Mouse (Mus musculus) embryonic facial prominence, embryonic 11.5 days (tissue): ENCODE measurements around the gene Ptbp2. TPM values are rescaled to one million over a fixed set of nuclear protein-coding genes. Genes with fewer than 3 reads are reported as not detected.

Experiments
- ATAC-seq: fragments of 200-750 bp; cut with Nextera tagmentation; replicated peaks from 2 replicates; pipeline ENCODE4 v1.8.0; 2017; ENCODE audit warnings: low read depth; ENCODE audit not compliant: insufficient number of reproducible peaks, low FRiP score, low TSS enrichment
- DNase-seq: peaks from one replicate; pipeline ENCODE4 v3.0.0-alpha.2; 2015; ENCODE audit warnings: low spot score
- H3K27ac ChIP-seq: fragments of 300-500 bp; sonication (generic); replicated peaks from 2 replicates; pipeline ENCODE4 v1.5.1; 2014; ENCODE audit warnings: mild to moderate bottlenecking, low read depth, low read length, control low read depth
- H3K27me3 ChIP-seq: fragments of 300-500 bp; sonication (generic); 2 replicates; pipeline ENCODE4 v1.6.1; 2014; ENCODE audit warnings: mild to moderate bottlenecking, low read length, moderate library complexity, mixed read lengths; ENCODE audit not compliant: control insufficient read depth, insufficient read depth
- H3K36me3 ChIP-seq: fragments of 300-500 bp; sonication (generic); replicated peaks from 2 replicates; pipeline ENCODE4 v1.6.1; 2014; ENCODE audit warnings: low read depth, mild to moderate bottlenecking, low read length, moderate library complexity, mixed read lengths; ENCODE audit not compliant: control insufficient read depth, insufficient read depth
- H3K4me1 ChIP-seq: fragments of 300-500 bp; sonication (generic); 2 replicates; pipeline ENCODE4 v1.6.1; 2014; ENCODE audit warnings: low read length, mixed read lengths; ENCODE audit not compliant: control insufficient read depth, insufficient read depth
- H3K4me2 ChIP-seq: fragments of 300-500 bp; sonication (generic); 2 replicates; pipeline ENCODE4 v1.6.1; 2014; ENCODE audit warnings: low read depth, mild to moderate bottlenecking, control low read depth, low read length, moderate library complexity
- H3K4me3 ChIP-seq: fragments of 300-500 bp; sonication (generic); 2 replicates; pipeline ENCODE4 v1.5.1; 2014; ENCODE audit warnings: low read depth, low read length, control low read depth
- H3K9ac ChIP-seq: fragments of 300-500 bp; sonication (generic); replicated peaks from 2 replicates; pipeline ENCODE4 v1.6.1; 2014; ENCODE audit warnings: mild to moderate bottlenecking, control low read depth, low read length
- H3K9me3 ChIP-seq: fragments of 300-500 bp; sonication (generic); replicated peaks from 2 replicates; pipeline ENCODE4 v1.6.1; 2016; ENCODE audit warnings: mild to moderate bottlenecking, low read length, inconsistent platforms, mixed read lengths; ENCODE audit not compliant: control insufficient read depth
- WGBS: fragments of 180-500 bp; shearing (Covaris S2); extraction: QIAGEN DNeasy Blood & Tissue Kit; methylation state at CpG from one replicate; pipeline ENCODE4 v1.1.7; 2014; 5-methylcytosine and 5-hydroxymethylcytosine counted together
- polyA plus RNA-seq: library from polyadenylated mRNA; unstranded; fragments of >200 nt; fragmentation: Nextera tagmentation; extraction: Ambion mirVana; gene quantifications from 2 replicates; pipeline ENCODE4 v1.2.1, GENCODE M21; 2014

The Ptbp2 gene
- polyA plus RNA-seq, 1 experiment from 2014 or later, result 263 TPM

DNA sequence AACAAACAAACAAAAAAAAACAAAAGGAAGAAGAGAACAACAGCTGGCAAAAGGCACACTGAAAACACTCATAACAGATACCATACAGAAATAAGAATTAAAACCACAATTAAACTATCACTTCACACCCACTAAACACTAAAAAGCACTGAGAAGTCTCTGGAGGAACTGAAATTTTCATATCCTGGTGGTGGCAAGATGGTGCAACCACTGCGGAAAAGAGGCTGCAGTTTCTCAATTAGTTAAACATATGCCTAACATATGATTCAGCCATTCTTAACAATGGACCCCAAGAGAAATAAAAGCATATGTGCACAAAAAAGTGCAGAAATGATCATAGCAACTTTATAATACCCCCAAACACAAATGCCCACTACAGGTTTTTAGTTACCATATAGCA lies 5.0 kb downstream of the Ptbp2 start:
- Histone ChIP-seq H3K4me1 (no peaks in the 10 kb centered on the region), H3K27me3 (no peaks in the 10 kb centered on the region), H3K9ac (no peak overlapping the region), H3K36me3 (no peaks in the 10 kb centered on the region), H3K27ac (no peak overlapping the region), H3K4me3 (no peak overlapping the region), H3K9me3 (no peaks in the 10 kb centered on the region), H3K4me2 (no peak overlapping the region)
- 91% methylated on average over 1 of the region's 1 CpGs for WGBS
- DNase-seq (no peak), ATAC-seq (no peak)

DNA sequence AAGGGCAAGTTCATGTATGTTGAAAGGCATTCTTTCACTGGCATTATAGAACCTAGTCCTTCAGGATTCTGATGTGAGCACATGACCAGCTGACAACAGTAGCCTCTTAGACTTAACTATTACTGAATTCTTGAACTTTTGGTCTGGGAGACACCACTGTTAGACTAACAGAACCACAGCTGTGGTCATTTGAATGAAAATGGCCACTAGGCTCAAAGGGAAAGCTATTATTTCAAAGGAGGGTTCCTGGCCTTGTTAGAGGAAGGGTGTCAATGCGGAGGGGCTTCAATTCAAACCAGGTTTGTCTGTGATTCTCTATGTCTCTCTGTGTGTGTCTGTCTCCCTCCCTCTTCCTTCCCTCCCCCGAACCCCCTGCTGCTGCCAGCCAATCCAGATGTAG lies 5.8 kb downstream of the Ptbp2 start:
- 74% methylated on average over 2 of the region's 2 CpGs for WGBS
- ATAC-seq (no peak), DNase-seq (no peak)
- Histone ChIP-seq H3K36me3 (no peaks in the 10 kb centered on the region), H3K4me1 (no peaks in the 10 kb centered on the region), H3K9ac (no peak overlapping the region), H3K27ac (no peak overlapping the region), H3K4me2 (no peak overlapping the region), H3K9me3 (no peaks in the 10 kb centered on the region), H3K4me3 (no peak overlapping the region), H3K27me3 (no peaks in the 10 kb centered on the region)

- no peaks in the 10 kb centered on the region for H3K36me3 ChIP-seq
- H3K4me3 ChIP-seq, result no peak overlapping the region
- no peak overlapping the region for H3K9ac ChIP-seq
- no peak for DNase-seq
- ATAC-seq, result no peak
- H3K27me3 ChIP-seq, result no peaks in the 10 kb centered on the region
- WGBS, result 93% methylated on average over 5 of the region's 5 CpGs
- H3K27ac ChIP-seq, result no peak overlapping the region
- H3K4me1 ChIP-seq, result no peaks in the 10 kb centered on the region
- H3K9me3 ChIP-seq, result no peaks in the 10 kb centered on the region
- H3K4me2 ChIP-seq, result no peak overlapping the region
Measured at GRCm38 (mm10) chr3:119776129-119776528, 8.1 kb downstream of the Ptbp2 start.

DNA sequence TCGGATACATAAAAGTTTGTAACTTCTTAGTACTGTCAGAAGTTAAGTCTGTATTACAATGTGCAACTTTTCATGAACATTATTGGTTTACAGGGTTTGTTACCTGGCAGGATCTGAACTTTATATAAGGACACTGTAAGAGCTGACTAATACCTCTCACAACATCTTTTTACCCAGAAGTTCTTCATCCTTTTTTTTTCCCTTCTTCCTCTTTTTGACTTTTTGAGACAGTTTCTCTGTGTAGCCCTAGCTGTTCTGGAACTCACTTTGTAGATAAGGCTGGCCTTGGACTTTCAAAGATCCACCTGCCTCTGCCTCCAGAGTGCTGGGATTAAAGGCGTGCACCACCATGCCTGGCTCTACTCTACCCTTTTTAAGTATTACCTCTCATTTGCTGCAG lies 11.5 kb downstream of the Ptbp2 start:
- Histone ChIP-seq H3K36me3 (no peaks in the 10 kb centered on the region), H3K27ac (no peak overlapping the region), H3K4me2 (no peak overlapping the region), H3K9ac (no peak overlapping the region), H3K27me3 (no peaks in the 10 kb centered on the region), H3K9me3 (no peaks in the 10 kb centered on the region), H3K4me3 (no peak overlapping the region), H3K4me1 (no peaks in the 10 kb centered on the region)
- DNase-seq, result no peak
- ATAC-seq, result no peak
- 85% methylated on average over 2 of the region's 2 CpGs for WGBS

DNA sequence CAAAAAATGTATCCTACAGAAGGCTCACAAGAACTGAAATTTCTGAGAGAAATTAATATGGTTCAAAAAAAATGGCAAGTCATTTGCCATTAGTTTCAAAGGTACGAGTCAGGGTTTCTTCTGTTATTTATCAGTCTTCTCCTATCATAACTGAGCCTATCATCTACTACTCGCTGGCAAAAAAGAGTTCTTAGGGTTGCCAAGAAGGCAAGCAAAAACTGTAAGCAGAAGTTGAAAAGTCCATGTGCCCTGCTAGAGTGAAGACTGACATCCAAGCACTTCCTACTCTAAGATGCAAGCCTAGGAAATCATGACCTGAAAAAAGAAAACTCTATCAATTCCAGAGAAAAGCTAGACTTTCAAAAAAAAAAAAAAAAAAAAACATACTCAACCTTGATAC lies 20.5 kb downstream of the Ptbp2 start:
- DNase-seq, result no peak
- no peak overlapping the region for H3K9ac ChIP-seq
- no peaks in the 10 kb centered on the region for H3K27me3 ChIP-seq
- WGBS, result 93% methylated on average over 2 of the region's 2 CpGs
- no peak for ATAC-seq
- no peaks in the 10 kb centered on the region for H3K36me3 ChIP-seq
- H3K4me1 ChIP-seq, result no peaks in the 10 kb centered on the region
- no peak overlapping the region for H3K4me2 ChIP-seq
- H3K9me3 ChIP-seq, result no peaks in the 10 kb centered on the region
- H3K4me3 ChIP-seq, result no peak overlapping the region
- no peak overlapping the region for H3K27ac ChIP-seq

DNA sequence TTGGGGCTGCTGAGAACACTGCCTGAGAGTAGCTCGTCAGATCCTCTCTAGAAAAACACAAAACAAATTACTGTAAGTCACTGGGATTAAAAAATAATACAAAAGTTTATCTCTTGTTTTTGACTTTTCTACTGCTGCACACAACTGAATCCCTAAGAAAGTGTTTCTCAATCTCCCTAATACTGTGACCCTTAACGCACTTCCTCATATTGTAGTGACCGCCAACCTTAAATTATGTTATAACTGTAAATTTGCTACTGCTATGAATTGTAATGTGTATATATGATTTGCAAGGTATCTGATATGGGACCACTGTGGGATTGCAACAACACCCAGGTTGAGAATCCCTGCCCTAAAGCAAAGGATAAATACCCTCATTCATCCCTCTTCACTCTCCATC lies 22.5 kb downstream of the Ptbp2 start:
- no peak for DNase-seq
- no peak for ATAC-seq
- Histone ChIP-seq H3K36me3 (no peaks in the 10 kb centered on the region), H3K27me3 (no peaks in the 10 kb centered on the region), H3K4me1 (no peaks in the 10 kb centered on the region), H3K9me3 (no peaks in the 10 kb centered on the region), H3K27ac (no peak overlapping the region), H3K4me3 (no peak overlapping the region), H3K9ac (no peak overlapping the region), H3K4me2 (no peak overlapping the region)
- WGBS, result 88% methylated on average over 3 of the region's 3 CpGs

DNA sequence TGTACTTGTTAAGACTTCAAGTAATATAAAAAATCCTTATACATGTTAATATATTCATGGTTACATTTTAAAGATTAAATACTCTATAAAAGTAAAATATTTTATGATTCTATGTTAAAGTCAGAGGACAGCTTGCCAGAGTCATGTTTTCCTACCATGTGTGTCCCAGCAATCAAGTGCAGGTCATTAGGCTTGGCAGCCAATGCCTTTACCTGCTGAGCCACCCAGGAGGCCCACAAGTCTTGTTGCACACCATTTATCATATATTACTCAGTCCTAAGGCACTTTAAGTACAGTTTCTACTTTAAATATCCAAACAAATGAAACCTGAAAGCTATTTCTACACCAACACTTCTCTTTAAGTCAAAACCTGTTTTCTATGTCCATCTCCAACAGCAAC lies 30.5 kb downstream of the Ptbp2 start:
- Histone ChIP-seq H3K4me3 (no peak overlapping the region), H3K27me3 (no peaks in the 10 kb centered on the region), H3K4me2 (no peak overlapping the region), H3K9ac (no peak overlapping the region), H3K36me3 (no peaks in the 10 kb centered on the region), H3K27ac (no peak overlapping the region), H3K9me3 (no peaks in the 10 kb centered on the region), H3K4me1 (no peaks in the 10 kb centered on the region)
- DNase-seq (no peak), ATAC-seq (no peak)

DNA sequence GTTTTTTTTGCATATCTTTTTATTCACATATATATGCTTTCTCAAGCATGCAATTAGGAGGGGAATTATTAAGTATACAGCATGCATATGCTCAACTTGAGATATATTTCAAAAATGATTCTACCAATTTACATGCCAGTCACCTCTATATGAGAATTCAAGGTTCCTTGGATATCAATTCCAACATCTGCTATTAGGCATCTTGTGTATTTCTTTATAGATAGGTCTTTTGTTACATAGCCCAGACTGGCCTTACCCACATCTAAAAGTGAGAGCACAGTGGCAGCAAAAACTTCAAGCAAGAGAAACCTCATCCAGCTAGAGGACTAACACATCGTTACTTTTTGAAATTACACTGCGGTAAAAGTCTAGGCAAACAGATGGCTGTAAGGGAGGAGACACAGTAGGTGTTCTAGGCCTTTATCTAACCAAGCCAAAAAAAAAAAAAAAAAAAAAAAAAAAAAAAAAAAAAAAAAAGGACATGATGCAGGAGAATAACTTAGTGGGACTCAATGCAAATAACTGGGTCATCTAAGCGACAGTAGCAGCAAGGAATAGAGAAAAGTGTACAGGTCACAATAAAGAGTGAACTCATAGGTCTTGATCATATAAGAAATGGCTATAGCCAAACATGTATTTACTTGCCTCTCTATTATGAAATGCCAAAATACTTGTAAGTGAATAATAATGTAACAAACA lies 34.6 kb downstream of the Ptbp2 start:
- H3K4me2 ChIP-seq, result no peak overlapping the region
- ATAC-seq (no peak), DNase-seq (no peak)
- H3K9ac ChIP-seq, result no peak overlapping the region
- 92% methylated on average over 3 of the region's 3 CpGs for WGBS
- H3K4me3 ChIP-seq, result no peak overlapping the region
- H3K9me3 ChIP-seq, result no peaks in the 10 kb centered on the region
- no peak overlapping the region for H3K27ac ChIP-seq
- H3K36me3 ChIP-seq, result no peaks in the 10 kb centered on the region
- H3K4me1 ChIP-seq, result no peaks in the 10 kb centered on the region
- H3K27me3 ChIP-seq, result no peaks in the 10 kb centered on the region
